Mouse (Mus musculus) embryonic facial prominence, embryonic 15.5 days (tissue): ENCODE results near the gene Gm21887. TPM values are rescaled to one million over a fixed set of nuclear protein-coding genes. Genes with fewer than 3 reads are reported as not detected.
A peak's percentile ranks its signal among the peaks of the same experiment; 100 is the strongest.
"Not testable (repeated sequence)": the region's sequence is repeated elsewhere in the genome, so short reads cannot be mapped to it uniquely, and the experiment has no call there.

Source experiments
- ATAC-seq: fragments of 200-750 bp; cut with Nextera tagmentation; 2 replicates; pipeline ENCODE4 v1.8.0; 2017; ENCODE audit warnings: low read depth, moderate TSS enrichment; ENCODE audit not compliant: insufficient number of reproducible peaks, low FRiP score, low TSS enrichment
- H3K27ac ChIP-seq: fragments of 300-500 bp; sonication (generic); replicated peaks from 2 replicates; pipeline ENCODE4 v1.5.1; 2015; ENCODE audit warnings: mild to moderate bottlenecking, inconsistent platforms
- H3K27me3 ChIP-seq: fragments of 300-500 bp; sonication (generic); 2 replicates; pipeline ENCODE4 v1.6.1; 2015; ENCODE audit warnings: inconsistent platforms
- H3K36me3 ChIP-seq: fragments of 300-500 bp; sonication (generic); 2 replicates; pipeline ENCODE4 v1.6.1; 2015; ENCODE audit warnings: mild to moderate bottlenecking, inconsistent platforms
- H3K4me1 ChIP-seq: fragments of 300-500 bp; sonication (generic); 2 replicates; pipeline ENCODE4 v1.6.1; 2015; ENCODE audit warnings: inconsistent platforms
- H3K4me2 ChIP-seq: fragments of 300-500 bp; sonication (generic); replicated peaks from 2 replicates; pipeline ENCODE4 v1.6.1; 2015; ENCODE audit warnings: mild to moderate bottlenecking, inconsistent platforms
- H3K4me3 ChIP-seq: fragments of 300-500 bp; sonication (generic); replicated peaks from 2 replicates; pipeline ENCODE4 v1.5.1; 2015; ENCODE audit warnings: mild to moderate bottlenecking, inconsistent platforms
- H3K9ac ChIP-seq: fragments of 300-500 bp; sonication (generic); 2 replicates; pipeline ENCODE4 v1.6.1; 2015; ENCODE audit warnings: inconsistent platforms
- H3K9me3 ChIP-seq: fragments of 300-500 bp; sonication (generic); replicated peaks from 2 replicates; pipeline ENCODE4 v1.6.1; 2016; ENCODE audit warnings: inconsistent platforms
- WGBS: fragments of 180-500 bp; shearing (Covaris S2); methylation state at CpG from one replicate; pipeline ENCODE4 v1.1.7; 2015; 5-methylcytosine and 5-hydroxymethylcytosine counted together
- polyA plus RNA-seq: library from polyadenylated mRNA; unstranded; fragments of >200 nt; fragmentation: Nextera tagmentation; extraction: Ambion mirVana; gene quantifications from 2 replicates; pipeline ENCODE4 v1.2.1, GENCODE M21; 2015

Gene Gm21887
- polyA plus RNA-seq, 1 experiment from 2014 or later = 190 TPM

DNA sequence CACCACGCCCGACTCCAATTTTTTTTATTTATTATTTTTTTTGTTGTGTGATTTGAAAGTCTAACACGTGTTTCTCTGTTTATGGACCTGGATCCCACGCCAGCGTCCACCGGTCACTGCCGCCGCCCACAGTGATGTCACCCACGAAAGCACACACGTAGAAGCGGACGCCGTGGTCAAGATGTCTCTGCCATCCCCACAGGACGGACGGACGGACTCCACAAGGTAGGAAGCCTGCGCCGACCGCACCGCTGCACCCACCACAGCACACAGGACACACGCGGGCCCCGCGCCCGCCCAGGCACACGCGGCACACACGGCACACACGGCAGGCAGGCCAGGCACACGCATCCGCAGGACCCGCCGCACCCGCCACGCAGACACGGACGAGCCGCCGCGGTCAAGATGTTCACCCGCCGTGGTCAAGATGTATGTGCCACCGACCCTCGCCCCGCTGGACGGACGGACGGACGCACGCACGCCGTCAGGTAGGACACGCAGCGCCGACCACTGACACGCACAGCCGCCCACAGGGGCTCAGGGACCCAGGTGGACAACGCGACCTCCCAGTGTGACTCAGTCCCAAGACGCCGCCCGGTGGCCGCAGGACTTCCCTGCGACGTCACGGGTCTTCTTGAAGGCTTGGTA is 9.2 kb downstream of the Gm21887 start:
- H3K9ac ChIP-seq = not testable (repeated sequence)
- H3K36me3 ChIP-seq = peaks cover 29% of the 10 kb centered on the region

DNA sequence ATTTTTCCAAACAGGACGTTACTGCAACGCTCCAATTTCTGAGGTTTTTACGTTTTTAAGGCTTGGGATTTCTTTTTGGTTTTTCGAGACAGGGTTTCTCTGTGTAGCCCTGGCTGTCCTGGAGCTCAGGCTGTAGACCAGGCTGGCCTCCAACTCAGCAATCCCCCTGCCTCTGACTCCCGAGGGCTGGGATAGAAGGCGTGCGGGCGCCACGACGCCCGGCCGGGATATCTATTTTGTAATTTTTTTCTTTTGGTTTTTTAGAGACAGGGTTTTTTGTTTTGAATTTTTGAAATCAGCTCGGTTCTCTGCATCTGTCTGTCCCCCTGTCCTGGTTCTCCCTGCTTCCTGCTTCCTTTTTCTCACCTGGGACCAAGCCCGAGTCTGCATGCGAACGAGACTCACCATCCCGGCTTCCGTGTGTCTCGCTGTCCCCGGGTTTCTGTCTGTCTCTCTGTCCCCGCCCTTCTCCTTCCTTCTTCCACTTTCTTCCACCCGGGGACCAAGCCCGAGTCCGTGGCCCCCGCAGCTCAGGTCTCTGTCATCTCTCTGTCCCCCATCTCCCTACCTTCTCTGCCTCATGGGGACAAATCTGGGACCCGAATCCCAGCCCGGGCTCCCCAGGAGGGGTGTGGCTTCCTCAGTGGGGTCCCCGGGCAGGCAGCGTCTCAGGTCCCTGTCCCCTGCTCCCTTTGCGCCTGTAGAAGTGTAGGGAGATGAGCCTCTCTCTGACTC is 9.9 kb downstream of the Gm21887 start:
- H3K4me2 ChIP-seq, H3K4me3 ChIP-seq, H3K4me1 ChIP-seq, H3K27ac ChIP-seq, H3K27me3 ChIP-seq, H3K9ac ChIP-seq: not testable (repeated sequence)
- ATAC-seq = peak; percentile 71
- 84% methylated on average over 30 of the region's 30 CpGs for WGBS
- H3K9me3 ChIP-seq = peaks cover 16% of the 10 kb centered on the region
- peaks cover 29% of the 10 kb centered on the region for H3K36me3 ChIP-seq

More for the DNA sequence above, 9.2 kb downstream of the Gm21887 start:
- WGBS = 84% methylated on average over 66 of the region's 66 CpGs
- not testable (repeated sequence) for H3K27me3 ChIP-seq, H3K27ac ChIP-seq, H3K4me3 ChIP-seq, H3K4me2 ChIP-seq, H3K4me1 ChIP-seq
- ATAC-seq = peak; percentile 92
- H3K9me3 ChIP-seq = peaks cover 16% of the 10 kb centered on the region

DNA sequence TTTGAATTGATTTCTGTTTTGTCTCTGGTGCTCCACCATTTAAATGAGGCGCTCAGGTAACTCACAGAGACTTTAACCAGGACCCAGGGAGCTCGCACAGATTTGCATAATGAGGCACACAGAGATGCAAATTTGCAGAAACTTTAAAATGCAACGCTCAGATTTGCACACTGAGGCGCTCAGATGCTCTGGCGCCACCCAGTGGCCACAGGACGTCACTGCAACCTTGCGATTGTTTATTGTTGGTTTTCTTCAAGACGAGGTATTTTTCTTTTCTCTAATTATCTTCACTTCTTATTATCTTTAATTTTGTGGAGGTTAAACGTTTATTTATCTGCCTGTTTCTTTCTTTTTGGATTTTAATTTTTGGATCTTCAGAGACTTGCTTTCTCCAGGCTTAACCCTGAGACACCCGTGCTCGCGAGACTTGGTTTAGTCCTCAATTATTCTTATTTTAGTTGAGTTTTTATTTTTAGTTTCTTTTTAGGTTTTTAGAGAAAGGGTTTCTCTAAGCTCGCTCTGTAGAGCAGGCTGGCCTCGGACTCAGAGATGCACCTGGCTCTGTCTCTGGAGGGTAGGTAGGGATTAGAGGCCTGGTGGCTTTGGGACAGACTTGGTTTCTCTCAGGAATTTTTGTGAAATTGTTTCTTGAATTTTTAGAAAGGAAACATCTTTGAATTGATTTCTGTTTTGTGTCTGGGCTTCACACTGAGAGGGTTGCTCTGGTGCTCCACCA is 10.7 kb downstream of the Gm21887 start:
- not testable (repeated sequence) for H3K27me3 ChIP-seq, H3K9ac ChIP-seq, ATAC-seq, H3K4me2 ChIP-seq, H3K4me1 ChIP-seq, H3K4me3 ChIP-seq, H3K27ac ChIP-seq
- Histone ChIP-seq H3K9me3 (peaks cover 16% of the 10 kb centered on the region), H3K36me3 (peaks cover 29% of the 10 kb centered on the region)
- 54% methylated on average over 14 of the region's 14 CpGs for WGBS

DNA sequence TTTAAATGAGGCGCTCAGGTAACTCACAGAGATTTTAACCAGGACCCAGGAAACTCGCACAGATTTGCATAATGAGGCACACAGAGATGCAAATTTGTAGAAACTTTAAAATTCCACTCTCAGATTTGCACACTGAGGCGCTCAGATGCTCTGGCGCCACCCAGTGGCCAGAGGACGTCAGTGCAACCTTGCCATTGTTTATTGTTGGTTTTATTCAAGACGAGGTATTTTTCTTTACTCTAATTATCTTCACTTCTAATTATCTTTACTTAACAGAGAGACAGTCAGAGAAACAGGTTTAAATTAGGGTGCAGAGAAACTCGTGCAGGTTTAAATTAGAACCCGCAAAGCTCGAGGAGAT is 11.2 kb downstream of the Gm21887 start:
- H3K27ac ChIP-seq, H3K4me2 ChIP-seq: not testable (repeated sequence)
- WGBS = 46% methylated on average over 9 of the region's 9 CpGs

DNA sequence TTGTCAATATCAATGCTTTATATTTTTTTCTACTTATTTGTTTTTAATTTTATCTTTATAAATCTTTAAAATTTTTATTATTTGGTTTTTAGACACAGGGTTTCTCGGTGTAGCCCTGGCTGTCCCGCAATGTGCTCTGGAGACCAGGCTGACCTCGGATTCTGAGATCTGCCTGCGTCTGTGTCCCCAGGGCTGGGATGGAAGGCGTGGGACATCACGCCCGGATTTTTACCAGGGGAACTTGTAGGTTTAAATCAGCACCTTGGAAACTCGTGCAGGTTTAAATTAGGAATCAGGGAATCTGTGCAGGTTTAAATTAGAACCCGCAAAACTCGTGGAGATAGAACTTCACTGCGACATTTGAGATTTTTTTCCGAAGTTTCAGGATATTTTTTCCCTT is 11.7 kb downstream of the Gm21887 start:
- Histone ChIP-seq H3K9me3 (peaks cover 16% of the 10 kb centered on the region), H3K36me3 (peaks cover 29% of the 10 kb centered on the region)
- H3K4me2 ChIP-seq, H3K9ac ChIP-seq, H3K27ac ChIP-seq, H3K27me3 ChIP-seq, ATAC-seq, H3K4me3 ChIP-seq, H3K4me1 ChIP-seq: not testable (repeated sequence)
- 74% methylated on average over 12 of the region's 12 CpGs for WGBS

More for the DNA sequence above, 11.2 kb downstream of the Gm21887 start:
- not testable (repeated sequence) for H3K27me3 ChIP-seq, H3K9ac ChIP-seq, ATAC-seq, H3K4me1 ChIP-seq, H3K4me3 ChIP-seq
- Histone ChIP-seq H3K36me3 (peaks cover 29% of the 10 kb centered on the region), H3K9me3 (peaks cover 16% of the 10 kb centered on the region)

DNA sequence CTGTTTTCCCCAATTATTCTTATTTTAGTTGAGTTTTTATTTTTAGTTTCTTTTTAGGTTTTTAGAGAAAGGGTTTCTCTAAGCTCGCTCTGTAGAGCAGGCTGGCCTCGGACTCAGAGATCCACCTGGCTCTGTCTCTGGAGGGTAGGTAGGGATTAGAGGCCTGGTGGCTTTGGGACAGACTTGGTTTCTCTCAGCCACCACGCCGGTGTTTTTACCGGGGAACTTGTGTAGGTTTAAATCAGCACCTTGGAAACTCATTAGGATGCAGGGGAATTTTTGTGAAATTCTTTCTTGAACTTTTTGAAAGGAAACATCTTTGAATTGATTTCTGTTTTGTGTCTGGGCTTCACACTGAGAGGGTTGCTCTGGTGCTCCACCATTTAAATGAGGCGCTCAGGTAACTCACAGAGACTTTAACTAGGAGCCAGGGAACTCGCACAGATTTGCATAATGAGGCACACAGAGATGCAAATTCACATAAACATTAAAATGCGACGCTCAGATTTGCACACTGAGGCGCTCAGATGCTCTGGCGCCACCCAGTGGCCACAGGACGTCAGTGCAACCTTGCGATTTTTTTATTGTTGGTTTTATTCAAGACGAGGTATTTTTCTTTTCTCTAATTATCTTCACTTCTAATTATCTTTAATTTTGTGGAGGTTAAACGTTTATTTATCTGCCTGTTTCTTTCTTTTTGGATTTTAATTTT is 12.4 kb downstream of the Gm21887 start:
- not testable (repeated sequence) for ATAC-seq

More for the DNA sequence above, 12.4 kb downstream of the Gm21887 start:
- H3K27me3 ChIP-seq, H3K4me2 ChIP-seq, H3K27ac ChIP-seq, H3K4me1 ChIP-seq, H3K9ac ChIP-seq, H3K4me3 ChIP-seq: not testable (repeated sequence)
- WGBS = 49% methylated on average over 15 of the region's 15 CpGs
- Histone ChIP-seq H3K36me3 (peaks cover 29% of the 10 kb centered on the region), H3K9me3 (peaks cover 16% of the 10 kb centered on the region)

Other genes with a start within 250 kb of the Gm21887 start
- not detected in 2 replicates for gene 4933400A11Rik, start 230.0 kb upstream of the Gm21887 start, polyA plus RNA-seq